Mouse (Mus musculus): ENCODE measurements around the gene Aldh1a3. TPM values are rescaled to one million over a fixed set of nuclear protein-coding genes. Genes with fewer than 3 reads are reported as not detected.

Gene Aldh1a3
- polyA plus RNA-seq, 1 experiment from 2014 or later, result 1.7 TPM

DNA sequence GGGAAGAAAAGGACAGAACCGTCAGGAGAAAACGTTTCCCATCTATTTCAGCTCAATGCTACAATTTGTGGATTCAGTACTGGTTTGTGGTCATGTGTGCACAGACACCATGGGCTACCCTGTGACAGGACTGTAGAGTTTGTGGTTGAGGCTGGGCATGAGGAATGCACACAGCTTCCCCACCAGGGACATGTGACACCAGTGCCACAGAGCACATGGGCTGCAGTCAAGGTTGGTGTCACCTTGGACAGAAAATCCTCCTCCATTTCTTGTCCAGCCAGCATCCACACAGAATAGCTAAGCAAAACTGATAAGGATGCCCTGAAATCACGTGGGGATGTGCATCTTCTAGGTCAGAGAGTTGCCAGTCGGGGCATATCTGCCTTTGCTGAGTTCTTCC lies 22.5 kb downstream of the Aldh1a3 start:
- no peaks in the 10 kb centered on the region for H3K27me3 ChIP-seq (ENCODE audit: control insufficient read depth, insufficient read depth, low read depth, low read length)
- H3K27ac ChIP-seq (ENCODE audit: low read length), result no peak overlapping the region
- H3K9ac ChIP-seq (ENCODE audit: low read length), result no peak overlapping the region
- no peak for ATAC-seq (ENCODE audit: low read depth)
- H3K4me1 ChIP-seq (replicated peaks; ENCODE audit: control insufficient read depth, insufficient read depth, low read length), result peaks cover 4% of the 10 kb centered on the region; the same call in 1 of the 2 replicates
- WGBS, result 66% methylated on average over 4 of the region's 4 CpGs
- no peaks in the 10 kb centered on the region for H3K9me3 ChIP-seq (ENCODE audit: control insufficient read depth, low read length)
- no peak overlapping the region for H3K4me3 ChIP-seq (ENCODE audit: low read length)
- H3K36me3 ChIP-seq (ENCODE audit: control insufficient read depth, insufficient read depth, low read length), result no peaks in the 10 kb centered on the region
- no peak overlapping the region for H3K4me2 ChIP-seq (ENCODE audit: low read depth, low read length)

DNA sequence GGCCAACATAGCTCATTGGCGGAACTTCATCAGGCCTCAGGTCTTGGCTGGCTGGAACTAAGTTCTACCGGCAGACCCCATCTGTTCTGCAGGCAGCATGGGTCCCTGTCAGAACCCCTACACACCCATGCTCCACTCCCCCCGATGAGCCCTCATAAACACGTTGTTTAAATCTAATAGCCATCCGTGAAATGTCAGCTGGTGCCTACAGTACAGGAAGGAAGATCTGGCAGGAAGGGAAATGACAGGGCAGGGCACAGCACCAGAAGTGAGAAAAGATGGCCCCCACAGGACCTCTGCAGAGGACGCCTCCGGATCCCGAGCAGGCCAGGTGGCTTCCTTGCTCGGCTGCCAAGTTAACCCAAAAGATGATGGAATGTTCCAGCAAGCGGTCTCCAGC lies 23.2 kb downstream of the Aldh1a3 start:
- Histone ChIP-seq H3K4me1 (replicated peaks; ENCODE audit: control insufficient read depth, insufficient read depth, low read length) (peaks cover 4% of the 10 kb centered on the region; the same call in 1 of the 2 replicates), H3K4me2 (ENCODE audit: low read depth, low read length) (no peak overlapping the region), H3K27ac (ENCODE audit: low read length) (no peak overlapping the region), H3K27me3 (ENCODE audit: control insufficient read depth, insufficient read depth, low read depth, low read length) (no peaks in the 10 kb centered on the region), H3K36me3 (ENCODE audit: control insufficient read depth, insufficient read depth, low read length) (no peaks in the 10 kb centered on the region), H3K9ac (ENCODE audit: low read length) (no peak overlapping the region), H3K4me3 (ENCODE audit: low read length) (no peak overlapping the region), H3K9me3 (ENCODE audit: control insufficient read depth, low read length) (no peaks in the 10 kb centered on the region)
- WGBS, result 23% methylated on average over 10 of the region's 10 CpGs
- ATAC-seq (ENCODE audit: low read depth), result peak; percentile 23; the same call in 1 of the 2 replicates

GRCm38 (mm10) chr7:66402876-66403275 lies 24.4 kb downstream of the Aldh1a3 start:
- Histone ChIP-seq H3K9ac (ENCODE audit: low read length) (no peak overlapping the region), H3K36me3 (ENCODE audit: control insufficient read depth, insufficient read depth, low read length) (no peaks in the 10 kb centered on the region), H3K9me3 (ENCODE audit: control insufficient read depth, low read length) (no peaks in the 10 kb centered on the region), H3K27ac (ENCODE audit: low read length) (no peak overlapping the region), H3K4me1 (replicated peaks; ENCODE audit: control insufficient read depth, insufficient read depth, low read length) (peaks cover 4% of the 10 kb centered on the region; the same call in 1 of the 2 replicates), H3K4me3 (ENCODE audit: low read length) (no peak overlapping the region), H3K27me3 (ENCODE audit: control insufficient read depth, insufficient read depth, low read depth, low read length) (no peaks in the 10 kb centered on the region), H3K4me2 (ENCODE audit: low read depth, low read length) (no peak overlapping the region)
- no peak for ATAC-seq (ENCODE audit: low read depth)
- 84% methylated on average over 5 of the region's 5 CpGs for WGBS

DNA sequence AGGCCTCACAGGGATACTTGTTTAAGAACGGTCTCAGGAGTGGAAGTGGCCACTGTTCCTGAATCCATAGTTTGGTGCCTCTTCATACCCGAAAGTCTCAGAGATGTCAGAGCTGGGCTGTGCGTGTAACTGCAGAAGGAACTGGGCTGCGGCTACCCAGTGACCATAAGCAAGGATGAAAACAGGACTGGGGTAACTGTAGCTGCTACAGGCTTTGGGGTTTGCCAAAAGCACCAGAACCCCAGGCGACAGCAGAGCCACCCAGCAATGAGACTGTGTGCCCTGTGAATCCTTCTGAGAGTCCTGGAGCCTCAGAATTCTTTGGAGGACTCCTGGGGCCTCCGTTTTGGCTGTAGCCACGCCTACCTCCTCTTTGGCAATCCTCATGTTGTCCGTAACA lies 25.7 kb downstream of the Aldh1a3 start:
- ATAC-seq (ENCODE audit: low read depth), result no peak
- H3K36me3 ChIP-seq (ENCODE audit: control insufficient read depth, insufficient read depth, low read length), result no peaks in the 10 kb centered on the region
- WGBS, result 57% methylated on average over 8 of the region's 8 CpGs
- H3K4me2 ChIP-seq (ENCODE audit: low read depth, low read length), result no peak overlapping the region
- no peak overlapping the region for H3K9ac ChIP-seq (ENCODE audit: low read length)
- H3K4me1 ChIP-seq (replicated peaks; ENCODE audit: control insufficient read depth, insufficient read depth, low read length), result peaks cover 4% of the 10 kb centered on the region; the same call in 1 of the 2 replicates
- no peaks in the 10 kb centered on the region for H3K9me3 ChIP-seq (ENCODE audit: control insufficient read depth, low read length)
- H3K4me3 ChIP-seq (ENCODE audit: low read length), result no peak overlapping the region
- no peaks in the 10 kb centered on the region for H3K27me3 ChIP-seq (ENCODE audit: control insufficient read depth, insufficient read depth, low read depth, low read length)
- no peak overlapping the region for H3K27ac ChIP-seq (ENCODE audit: low read length)

DNA sequence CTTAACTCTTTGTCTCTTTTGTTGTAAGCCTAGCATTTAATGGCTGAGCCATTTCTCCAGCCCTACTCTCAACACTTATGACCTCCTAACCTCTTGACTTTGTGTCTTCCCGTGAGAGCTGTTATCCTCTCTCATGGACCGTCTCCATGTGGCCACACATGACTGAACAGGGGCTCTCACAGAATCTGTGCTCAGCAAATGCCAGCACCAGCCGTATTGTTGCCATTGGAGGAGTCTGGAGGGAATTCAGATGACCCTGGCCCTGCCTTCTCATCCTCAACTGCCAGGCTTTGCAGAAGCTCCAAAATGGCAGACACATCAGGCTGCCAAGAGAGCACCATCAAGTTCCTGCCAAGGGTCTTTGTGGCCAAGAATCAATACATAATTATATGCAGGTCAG lies 30.0 kb downstream of the Aldh1a3 start:
- H3K4me1 ChIP-seq (replicated peaks; ENCODE audit: control insufficient read depth, insufficient read depth, low read length), result no peaks in the 10 kb centered on the region
- WGBS, result 67% methylated on average over 3 of the region's 3 CpGs
- no peaks in the 10 kb centered on the region for H3K27me3 ChIP-seq (ENCODE audit: control insufficient read depth, insufficient read depth, low read depth, low read length)
- no peak overlapping the region for H3K4me2 ChIP-seq (ENCODE audit: low read depth, low read length)
- no peaks in the 10 kb centered on the region for H3K36me3 ChIP-seq (ENCODE audit: control insufficient read depth, insufficient read depth, low read length)
- H3K4me3 ChIP-seq (ENCODE audit: low read length), result no peak overlapping the region
- H3K27ac ChIP-seq (ENCODE audit: low read length), result no peak overlapping the region
- H3K9ac ChIP-seq (ENCODE audit: low read length), result no peak overlapping the region
- no peak for ATAC-seq (ENCODE audit: low read depth)
- H3K9me3 ChIP-seq (ENCODE audit: control insufficient read depth, low read length), result no peaks in the 10 kb centered on the region

DNA sequence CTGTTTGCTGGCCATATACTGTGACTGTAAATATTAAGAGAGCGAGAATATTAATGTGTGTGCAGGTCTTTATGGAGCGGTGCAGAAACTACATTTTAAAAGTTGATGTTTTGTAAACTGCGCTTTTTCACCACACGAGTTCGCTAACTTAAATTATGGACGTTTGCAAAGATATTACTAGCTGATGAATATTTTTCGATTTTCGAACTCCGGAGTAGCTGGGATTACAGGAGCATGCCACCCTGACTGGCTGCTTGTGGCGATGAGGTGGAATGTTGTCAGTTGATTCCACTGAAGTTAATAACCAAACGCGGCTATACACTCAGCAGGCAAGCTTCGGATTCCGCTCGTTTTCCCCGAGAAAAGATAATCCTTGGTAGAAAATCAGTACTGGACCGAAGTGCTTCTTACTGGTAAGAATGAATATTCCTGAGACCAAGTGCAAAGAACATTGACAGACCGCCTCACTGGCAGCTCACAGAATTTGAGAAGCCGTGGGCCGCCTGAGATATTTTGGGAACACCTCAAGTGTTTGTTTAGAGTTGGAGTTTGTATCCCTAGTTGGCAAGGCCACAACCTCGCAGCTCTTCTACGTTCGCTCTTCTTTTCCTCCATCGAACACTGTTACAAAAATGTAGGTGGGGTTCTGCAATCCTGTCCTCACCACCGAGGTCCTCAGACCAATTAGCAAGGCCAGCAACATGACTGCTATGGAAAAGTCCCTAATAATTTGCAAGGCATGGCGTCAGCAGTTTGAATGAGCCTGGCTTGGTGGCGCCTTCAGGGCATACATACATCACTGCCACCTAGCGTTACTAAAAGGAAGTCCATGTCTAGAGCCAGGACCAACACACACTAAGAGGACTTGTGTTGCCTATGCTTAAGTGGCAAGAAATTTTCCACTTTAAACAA lies 38.4 kb downstream of the Aldh1a3 start:
- Histone ChIP-seq H3K9me3 (ENCODE audit: control insufficient read depth, low read length) (no peaks in the 10 kb centered on the region), H3K9ac (ENCODE audit: low read length) (peak overlapping the region; percentile 96), H3K27me3 (ENCODE audit: control insufficient read depth, insufficient read depth, low read depth, low read length) (no peaks in the 10 kb centered on the region), H3K4me2 (ENCODE audit: low read depth, low read length) (peak overlapping the region; percentile 93), H3K4me3 (ENCODE audit: low read length) (peak overlapping the region; percentile 90), H3K4me1 (replicated peaks; ENCODE audit: control insufficient read depth, insufficient read depth, low read length) (peaks cover 18% of the 10 kb centered on the region), H3K36me3 (ENCODE audit: control insufficient read depth, insufficient read depth, low read length) (no peaks in the 10 kb centered on the region), H3K27ac (ENCODE audit: low read length) (peak overlapping the region; percentile 84)
- 8% methylated on average over 28 of the region's 28 CpGs for WGBS
- ATAC-seq (ENCODE audit: low read depth), result peak; percentile 73

- H3K27me3 ChIP-seq (ENCODE audit: control insufficient read depth, insufficient read depth, low read depth, low read length), result no peaks in the 10 kb centered on the region
- no peaks in the 10 kb centered on the region for H3K9me3 ChIP-seq (ENCODE audit: control insufficient read depth, low read length)
- H3K4me2 ChIP-seq (ENCODE audit: low read depth, low read length), result peak within 1 kb of the TSS; percentile 93
- peaks cover 24% of the 10 kb centered on the region for H3K4me1 ChIP-seq (replicated peaks; ENCODE audit: control insufficient read depth, insufficient read depth, low read length)
- H3K36me3 ChIP-seq (ENCODE audit: control insufficient read depth, insufficient read depth, low read length), result no peaks in the 10 kb centered on the region
- H3K4me3 ChIP-seq (ENCODE audit: low read length), result peak within 1 kb of the TSS; percentile 90
- under 1% methylated on average over 66 of the region's 70 CpGs for WGBS
- H3K27ac ChIP-seq (ENCODE audit: low read length), result peak within 1 kb of the TSS; percentile 84
- peak within 1 kb of the TSS; percentile 96 for H3K9ac ChIP-seq (ENCODE audit: low read length)
- peak; percentile 85 for ATAC-seq (ENCODE audit: low read depth)
Observed at GRCm38 (mm10) chr7:66387813-66388521, 39.4 kb downstream of the Aldh1a3 start, which contains the start of gene Lrrk1. Gene Lrrk1 (minus strand): TSS chr7:66388350.

- peak overlapping the region; percentile 96 for H3K9ac ChIP-seq (ENCODE audit: low read length)
- H3K4me3 ChIP-seq (ENCODE audit: low read length), result peak overlapping the region; percentile 90
- peak overlapping the region; percentile 84 for H3K27ac ChIP-seq (ENCODE audit: low read length)
- H3K9me3 ChIP-seq (ENCODE audit: control insufficient read depth, low read length), result no peaks in the 10 kb centered on the region
- peak overlapping the region; percentile 93 for H3K4me2 ChIP-seq (ENCODE audit: low read depth, low read length)
- WGBS, result 2% methylated on average over 13 of the region's 13 CpGs
- peak; percentile 8; the same call in 1 of the 2 replicates for ATAC-seq (ENCODE audit: low read depth)
- peaks cover 24% of the 10 kb centered on the region for H3K4me1 ChIP-seq (replicated peaks; ENCODE audit: control insufficient read depth, insufficient read depth, low read length)
- no peaks in the 10 kb centered on the region for H3K36me3 ChIP-seq (ENCODE audit: control insufficient read depth, insufficient read depth, low read length)
- no peaks in the 10 kb centered on the region for H3K27me3 ChIP-seq (ENCODE audit: control insufficient read depth, insufficient read depth, low read depth, low read length)
Observed at GRCm38 (mm10) chr7:66387419-66387812, 39.9 kb downstream of the Aldh1a3 start.

DNA sequence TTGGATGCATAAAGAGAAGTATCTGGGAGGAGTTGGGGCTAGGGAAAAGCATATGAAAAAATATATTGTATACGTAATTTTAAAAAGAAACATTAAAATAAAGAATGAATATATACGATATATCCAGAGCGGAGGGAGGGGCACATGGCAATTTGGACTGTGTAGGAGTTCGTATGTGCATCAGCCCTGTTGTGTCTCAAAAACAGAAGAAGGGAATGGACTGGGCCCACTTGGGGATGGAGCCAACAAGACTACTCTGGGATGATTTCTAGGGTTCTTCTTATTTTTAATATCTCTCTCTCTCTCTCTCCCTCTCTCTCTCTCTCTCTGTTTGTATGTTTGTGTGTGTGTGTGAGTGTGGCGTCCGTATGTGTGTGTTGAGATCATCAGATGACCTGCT lies 40.9 kb downstream of the Aldh1a3 start:
- no peak overlapping the region for H3K27ac ChIP-seq (ENCODE audit: low read length)
- H3K4me2 ChIP-seq (ENCODE audit: low read depth, low read length), result no peak overlapping the region; the same call in 1 of the 2 replicates
- peaks cover 24% of the 10 kb centered on the region for H3K4me1 ChIP-seq (replicated peaks; ENCODE audit: control insufficient read depth, insufficient read depth, low read length)
- H3K36me3 ChIP-seq (ENCODE audit: control insufficient read depth, insufficient read depth, low read length), result no peaks in the 10 kb centered on the region
- WGBS, result 89% methylated on average over 6 of the region's 6 CpGs
- no peak overlapping the region for H3K4me3 ChIP-seq (ENCODE audit: low read length)
- no peak for ATAC-seq (ENCODE audit: low read depth)
- no peaks in the 10 kb centered on the region for H3K27me3 ChIP-seq (ENCODE audit: control insufficient read depth, insufficient read depth, low read depth, low read length)
- H3K9ac ChIP-seq (ENCODE audit: low read length), result no peak overlapping the region
- no peaks in the 10 kb centered on the region for H3K9me3 ChIP-seq (ENCODE audit: control insufficient read depth, low read length)

Measured in lung, embryonic 16.5 days (tissue).